Mouse (Mus musculus) left cerebral cortex, adult 2 months (tissue): ENCODE measurements around the gene March4. TPM values are rescaled to one million over a fixed set of nuclear protein-coding genes. Genes with fewer than 3 reads are reported as not detected.

Experiments
- DNase-seq, 2 experiments: peaks; one replicate each; pipeline ENCODE4 v3.0.0; 2021 to 2022; ENCODE audit warnings: low spot score in 2 of 2, mixed read lengths in 1 of 2; ENCODE audit errors: extremely low spot score in 1 of 2
- H3K27ac ChIP-seq: fragments of 200-600 bp; 2 replicates; pipeline ENCODE4 v1.8.1; 2022
- H3K4me3 ChIP-seq: fragments of 200-600 bp; 2 replicates; pipeline ENCODE4 v1.8.1; 2022
- CTCF ChIP-seq: fragments of 200-600 bp; IDR thresholded peaks from 2 replicates; pipeline ENCODE4 v1.8.1; 2022; ENCODE audit warnings: antibody characterized with exemption, mild to moderate bottlenecking, moderate library complexity
- intact Hi-C: fragments of 180-260 bp; cut with DNase I; formaldehyde crosslinking; loops from one replicate; pipeline ENCODE4 v1.15.1; 2025
- total RNA-seq, 2 experiments: library from RNA; stranded (reverse); gene quantifications; 2 replicates each; pipeline ENCODE4 v1.2.3; 2021

The March4 gene
- total RNA-seq, 2 experiments from 2014 or later, result 17.9 to 22.6 TPM

DNA sequence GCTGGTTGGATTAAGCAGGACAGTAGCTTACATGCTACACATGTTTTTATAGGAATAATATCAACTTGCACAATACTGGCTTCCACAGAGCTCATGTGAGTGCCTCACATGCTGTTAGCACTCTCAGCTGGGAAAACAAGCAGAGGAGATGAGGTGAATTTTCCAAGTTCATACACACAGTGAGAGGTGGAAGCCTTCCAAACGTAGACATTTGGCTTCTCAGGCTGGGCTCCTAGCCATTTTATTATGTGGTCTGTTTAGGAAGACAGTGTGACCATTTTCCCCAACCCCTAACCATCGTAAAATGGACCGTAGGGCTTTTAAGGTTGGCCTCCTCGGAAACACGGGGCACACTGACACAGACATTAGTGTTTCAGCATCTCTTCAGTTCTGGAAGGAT, 126.8 kb downstream of the March4 start:
- DNase-seq, result no peak
- TF ChIP-seq CTCF, result no peak
- intact Hi-C loops, result no loop called here
- Histone ChIP-seq H3K4me3 (no peak overlapping the region), H3K27ac (no peak overlapping the region)

DNA sequence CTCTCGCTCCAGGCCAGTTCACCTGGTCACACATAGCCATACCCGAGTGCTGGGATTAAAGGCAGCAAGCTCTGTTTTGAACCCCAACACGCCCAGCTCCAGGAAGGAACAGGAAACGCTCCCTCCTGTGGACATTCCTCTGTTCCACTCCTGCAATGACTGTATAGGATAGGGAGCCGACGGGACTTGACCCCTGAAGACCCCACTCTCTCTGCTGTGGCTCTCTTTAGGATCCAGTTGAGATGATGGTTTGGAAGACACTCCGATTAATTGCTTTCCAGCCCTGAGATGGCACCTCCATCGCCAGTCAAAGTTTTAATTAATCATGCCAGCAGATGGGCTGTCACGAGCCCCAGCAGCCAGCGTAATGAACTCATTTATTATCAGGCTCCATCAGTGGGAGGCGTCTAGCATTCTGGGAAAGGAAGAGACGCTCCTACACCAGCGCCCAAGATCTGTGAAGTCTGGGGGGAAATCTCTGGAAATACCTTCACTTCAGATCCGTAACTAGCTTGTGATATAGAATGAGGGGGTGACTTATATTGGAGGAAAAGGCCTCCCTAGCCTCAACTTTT, 130.1 kb downstream of the March4 start:
- no peak overlapping the region for H3K27ac ChIP-seq
- H3K4me3 ChIP-seq, result no peak overlapping the region
- no peak for TF ChIP-seq CTCF
- intact Hi-C loops, result no loop called here
- DNase-seq, result no peak

DNA sequence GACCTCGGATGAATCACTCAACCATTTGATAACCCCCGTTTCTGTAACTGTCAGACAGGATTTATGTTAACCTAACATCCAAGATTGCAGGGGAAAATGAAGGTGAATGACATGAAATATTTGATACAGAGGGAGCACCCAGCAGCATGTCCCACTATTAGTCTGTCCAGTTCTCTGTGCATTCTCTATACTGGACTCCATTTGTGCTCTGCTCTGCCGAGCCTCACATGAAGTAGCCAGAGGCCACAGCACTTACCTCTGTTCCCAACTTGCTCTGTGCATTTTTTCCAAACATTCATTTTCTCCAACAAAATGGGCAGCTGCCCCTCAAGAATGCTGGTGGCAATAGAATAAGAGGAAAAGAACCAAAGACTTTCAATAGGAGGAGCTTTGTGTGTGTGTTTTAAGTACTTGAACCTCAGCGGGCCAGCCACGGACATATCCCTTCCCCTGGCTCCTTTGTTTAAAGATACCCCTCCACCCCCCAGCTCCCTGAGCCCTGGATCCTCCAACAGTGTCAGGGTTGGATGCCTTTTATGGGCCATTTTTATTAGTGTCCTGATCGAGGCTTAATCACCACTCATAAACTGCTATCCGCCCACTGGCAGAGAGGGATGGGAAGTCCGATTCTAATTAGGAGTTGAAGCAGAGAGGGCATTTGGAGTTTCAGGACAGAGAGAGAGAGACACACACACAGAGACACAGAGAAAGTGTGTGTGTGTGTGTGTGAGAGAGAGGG, 135.2 kb downstream of the March4 start:
- H3K27ac ChIP-seq, result no peak overlapping the region
- no peak for DNase-seq
- TF ChIP-seq CTCF, result no peak
- intact Hi-C loops, result no loop called here
- H3K4me3 ChIP-seq, result no peak overlapping the region

DNA sequence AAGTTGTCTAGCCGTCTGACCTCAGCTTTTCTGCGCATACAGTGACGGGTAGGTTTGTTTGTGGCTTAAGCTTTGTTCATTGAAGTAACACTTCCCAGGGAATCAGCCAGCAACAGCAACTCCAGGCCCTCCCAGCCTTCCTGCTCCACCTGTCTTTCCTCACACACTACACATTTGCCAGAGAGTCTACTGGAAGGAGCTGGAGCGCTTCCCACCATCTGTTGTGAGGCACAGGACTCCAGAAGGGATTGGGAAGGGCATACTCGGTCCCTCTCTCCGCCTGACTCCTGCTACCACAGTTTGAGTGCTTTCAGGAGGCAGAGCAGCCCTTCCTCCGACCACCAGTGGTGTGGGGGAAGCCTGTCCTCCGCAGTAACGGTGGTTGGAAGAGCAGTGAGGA, 136.1 kb downstream of the March4 start:
- TF ChIP-seq CTCF, result no peak
- intact Hi-C loops, result no loop called here
- no peak overlapping the region for H3K27ac ChIP-seq
- H3K4me3 ChIP-seq, result no peak overlapping the region
- peak in 1 of 2 experiments; percentile 26 for DNase-seq

DNA sequence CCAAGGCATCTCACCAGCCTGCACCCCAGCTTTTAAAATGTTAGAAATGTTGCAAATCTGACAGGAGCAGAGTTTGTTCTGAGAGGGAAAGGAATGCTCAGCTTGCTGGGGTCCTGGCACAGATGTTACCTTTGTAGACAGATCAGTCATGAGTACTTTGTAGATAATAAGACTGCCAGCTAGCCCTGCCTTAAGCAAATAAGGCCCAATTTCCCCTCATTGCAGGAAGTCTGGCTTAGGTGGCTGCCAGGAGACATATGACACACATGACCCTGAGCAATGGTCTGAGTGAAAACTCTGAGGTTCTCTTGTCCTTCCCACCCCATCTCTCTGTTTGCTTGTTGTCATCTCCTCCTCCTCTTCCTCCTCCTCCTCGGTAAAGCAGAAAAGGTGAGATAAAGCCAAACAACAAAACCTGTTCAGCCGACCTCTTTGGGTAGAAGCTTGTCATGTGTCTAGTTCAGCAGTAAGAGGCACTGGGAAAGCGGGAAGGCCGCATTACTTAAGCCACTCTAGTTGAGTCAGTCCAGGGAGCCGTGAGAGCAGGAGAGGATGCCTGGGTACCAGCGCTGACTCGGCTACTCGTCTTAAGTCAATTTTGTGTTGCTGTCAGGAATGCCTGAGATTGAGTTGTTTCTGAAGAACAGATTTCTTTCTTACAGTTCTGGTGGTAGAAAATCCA, 136.9 kb downstream of the March4 start:
- H3K27ac ChIP-seq, result no peak overlapping the region
- no peak for TF ChIP-seq CTCF
- intact Hi-C loops, result no loop called here
- no peak for DNase-seq
- no peak overlapping the region for H3K4me3 ChIP-seq

DNA sequence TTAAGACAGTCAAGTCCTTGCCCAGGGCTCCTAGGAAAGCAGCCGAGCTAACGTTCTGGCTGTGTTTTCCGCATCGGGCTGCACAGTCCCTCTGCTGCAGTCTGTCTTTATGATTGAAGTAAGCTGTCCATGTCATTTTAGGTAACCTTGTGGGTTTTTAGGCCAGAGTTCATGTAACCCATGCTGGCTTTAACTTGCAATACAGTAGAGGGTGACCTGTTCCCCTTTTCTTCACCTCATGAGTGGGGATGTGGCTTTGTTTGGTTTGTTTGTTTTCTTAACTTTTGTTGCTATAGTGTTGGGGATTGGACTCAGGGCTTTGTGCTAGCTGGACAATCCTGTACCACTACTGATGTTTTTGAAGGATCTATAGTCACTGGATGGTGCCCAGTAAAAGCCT, 146.3 kb downstream of the March4 start:
- TF ChIP-seq CTCF, result no peak
- H3K27ac ChIP-seq, result no peak overlapping the region
- intact Hi-C loops, result no loop called here
- H3K4me3 ChIP-seq, result no peak overlapping the region
- DNase-seq, result no peak

DNA sequence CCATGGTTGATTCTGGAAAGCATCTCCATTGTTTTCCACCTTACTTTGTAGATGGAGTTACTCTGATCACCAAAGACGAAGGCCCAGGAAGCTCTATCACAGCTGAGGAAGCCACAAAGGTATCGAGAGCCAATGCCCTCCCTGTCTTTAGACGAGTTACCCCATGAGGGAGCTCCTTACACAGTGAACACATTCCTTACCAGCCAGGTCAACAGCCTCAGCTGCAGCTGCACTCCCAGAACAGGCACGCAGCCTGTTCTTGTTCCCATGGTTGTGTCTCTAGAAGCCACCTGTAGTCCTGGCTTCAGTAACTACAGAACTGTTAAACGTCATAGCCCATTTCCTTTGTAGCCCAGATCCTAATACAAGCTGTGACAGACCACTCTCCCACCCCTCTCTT, 153.1 kb downstream of the March4 start:
- TF ChIP-seq CTCF, result no peak
- intact Hi-C loops, result no loop called here
- DNase-seq, result no peak
- H3K4me3 ChIP-seq, result no peak overlapping the region
- no peak overlapping the region for H3K27ac ChIP-seq

DNA sequence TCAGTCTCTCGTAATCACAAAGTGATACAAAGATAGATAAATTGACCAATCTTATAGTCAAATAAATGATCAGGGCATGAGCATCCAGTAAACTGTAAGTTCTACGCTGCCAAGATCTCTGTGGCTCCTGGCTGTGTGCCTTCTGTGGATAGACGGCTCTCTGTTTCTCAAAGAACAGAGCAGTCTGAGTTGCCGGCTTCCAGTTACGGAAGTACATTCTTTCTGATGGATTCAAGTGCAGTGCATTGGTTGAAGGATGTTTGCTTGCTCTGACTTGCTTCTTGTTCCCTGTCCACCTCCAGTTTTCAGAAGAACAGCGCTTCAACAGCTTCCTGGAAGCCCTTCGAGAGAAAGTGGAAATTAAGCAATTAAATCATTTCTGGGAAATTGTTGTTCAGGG, 153.7 kb downstream of the March4 start:
- no peak for DNase-seq
- no peak for TF ChIP-seq CTCF

DNA sequence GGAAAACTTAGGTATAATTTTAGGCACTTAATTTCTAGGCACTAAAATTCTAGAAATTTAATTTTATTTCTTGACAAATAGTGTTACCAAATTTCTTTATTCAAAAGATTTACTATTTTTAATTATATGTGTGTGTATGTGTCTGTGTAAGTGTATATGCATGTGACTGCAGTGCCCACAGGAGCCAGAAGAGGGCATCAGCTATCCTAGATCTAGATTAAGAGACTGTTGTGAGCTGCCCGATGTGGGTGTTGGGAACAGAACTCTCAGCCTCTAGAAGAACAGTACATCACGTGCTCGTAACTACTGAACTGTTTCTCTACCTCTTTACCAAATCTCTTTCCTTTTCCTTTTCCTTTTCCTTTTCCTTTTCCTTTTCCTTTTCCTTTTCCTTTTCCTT, 156.2 kb downstream of the March4 start:
- Histone ChIP-seq H3K27ac (no peak overlapping the region), H3K4me3 (no peak overlapping the region)
- peak; percentile 5; the same call in 1 of the 2 replicates for TF ChIP-seq CTCF
- DNase-seq, result no peak
- intact Hi-C loops, result no loop called here

More for the DNA sequence above, 153.7 kb downstream of the March4 start:
- no peak overlapping the region for H3K4me3 ChIP-seq
- intact Hi-C loops, result no loop called here
- no peak overlapping the region for H3K27ac ChIP-seq

DNA sequence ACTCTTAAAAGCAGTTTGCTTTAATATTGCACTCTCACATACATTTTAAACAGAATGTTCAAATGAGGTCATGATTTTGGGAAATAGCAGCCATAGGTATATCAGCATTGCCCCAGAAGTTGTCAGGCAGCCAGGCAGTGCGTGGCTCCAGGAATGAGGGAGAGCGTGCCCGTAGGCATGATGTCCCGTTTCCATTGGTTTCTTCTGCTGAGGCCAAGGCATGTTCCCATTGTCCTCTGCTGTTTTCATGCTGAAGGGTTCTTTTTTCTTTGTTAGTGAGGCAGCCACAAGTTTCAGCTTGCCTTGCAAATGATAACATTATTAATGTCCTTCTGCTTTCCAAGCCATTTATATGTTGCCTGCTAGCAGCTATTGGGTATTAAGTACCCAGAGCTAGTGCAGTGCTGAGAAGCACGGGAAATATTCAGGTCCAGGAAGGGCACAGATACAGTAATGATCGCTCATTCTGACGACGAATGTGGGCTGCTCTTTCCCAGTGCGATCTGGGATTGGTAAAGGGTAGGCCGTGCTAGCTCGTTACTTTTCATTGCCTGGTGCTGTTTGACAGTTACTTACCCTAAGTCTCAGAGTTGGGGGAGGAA, 156.9 kb downstream of the March4 start:
- no peak for DNase-seq
- H3K27ac ChIP-seq, result no peak overlapping the region

DNA sequence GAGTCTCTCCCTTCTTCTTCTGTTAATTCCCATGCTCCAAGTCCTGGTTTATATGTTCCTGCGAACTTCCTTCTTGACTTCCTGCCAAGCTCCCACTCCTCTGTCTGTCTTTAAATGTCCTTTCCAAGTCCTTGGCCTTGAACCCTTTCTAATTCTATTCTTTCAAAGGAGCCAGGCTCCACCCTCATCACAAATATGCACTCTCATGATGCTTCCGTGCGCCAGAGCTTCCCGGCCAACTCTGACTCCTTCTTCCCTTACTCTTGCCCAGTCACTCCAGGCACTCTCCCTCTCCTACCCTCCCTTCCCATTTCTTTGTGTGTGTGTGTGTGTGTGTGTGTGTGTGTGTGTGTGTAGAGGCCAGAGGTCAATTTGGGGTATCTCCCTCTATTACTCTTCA, 158.6 kb downstream of the March4 start:
- no peak overlapping the region for H3K4me3 ChIP-seq
- H3K27ac ChIP-seq, result no peak overlapping the region
- intact Hi-C loops, result no loop called here
- no peak for DNase-seq
- TF ChIP-seq CTCF, result no peak

More for the DNA sequence above, 156.9 kb downstream of the March4 start:
- no peak for TF ChIP-seq CTCF
- no peak overlapping the region for H3K4me3 ChIP-seq
- intact Hi-C loops, result no loop called here

Other genes starting within 250 kb of the March4 start
- 10 to 100 TPM; 16.9 to 18.2 TPM for gene Xrcc5, start 229.5 kb downstream of the March4 start, total RNA-seq
- gene Smarcal1, start 46.3 kb upstream of the March4 start, total RNA-seq, result 10 to 100 TPM; 69.0 to 72.4 TPM
- gene Ankar, start 163.6 kb upstream of the March4 start, total RNA-seq, result not detected
- 100 to 1,000 TPM; 546 to 562 TPM for gene Rpl37a, start 174.4 kb upstream of the March4 start, total RNA-seq